Mouse (Mus musculus) testis, adult 2 months (tissue): ENCODE results near the gene C87436.

ENCODE experiments used
- CTCF ChIP-seq: fragments of 200-500 bp; IDR thresholded peaks from 2 replicates; pipeline ENCODE4 v1.5.1; 2012; ENCODE audit warnings: low read depth, mild to moderate bottlenecking, inconsistent platforms, low read length, moderate library complexity; ENCODE audit not compliant: control insufficient read depth, insufficient read depth, insufficient replicate concordance
- POLR2A ChIP-seq: fragments of 200-500 bp; IDR thresholded peaks from 2 replicates; pipeline ENCODE4 v1.6.1; 2012; ENCODE audit warnings: low read depth, mild to moderate bottlenecking, inconsistent platforms, low read length, moderate library complexity; ENCODE audit not compliant: control insufficient read depth

DNA sequence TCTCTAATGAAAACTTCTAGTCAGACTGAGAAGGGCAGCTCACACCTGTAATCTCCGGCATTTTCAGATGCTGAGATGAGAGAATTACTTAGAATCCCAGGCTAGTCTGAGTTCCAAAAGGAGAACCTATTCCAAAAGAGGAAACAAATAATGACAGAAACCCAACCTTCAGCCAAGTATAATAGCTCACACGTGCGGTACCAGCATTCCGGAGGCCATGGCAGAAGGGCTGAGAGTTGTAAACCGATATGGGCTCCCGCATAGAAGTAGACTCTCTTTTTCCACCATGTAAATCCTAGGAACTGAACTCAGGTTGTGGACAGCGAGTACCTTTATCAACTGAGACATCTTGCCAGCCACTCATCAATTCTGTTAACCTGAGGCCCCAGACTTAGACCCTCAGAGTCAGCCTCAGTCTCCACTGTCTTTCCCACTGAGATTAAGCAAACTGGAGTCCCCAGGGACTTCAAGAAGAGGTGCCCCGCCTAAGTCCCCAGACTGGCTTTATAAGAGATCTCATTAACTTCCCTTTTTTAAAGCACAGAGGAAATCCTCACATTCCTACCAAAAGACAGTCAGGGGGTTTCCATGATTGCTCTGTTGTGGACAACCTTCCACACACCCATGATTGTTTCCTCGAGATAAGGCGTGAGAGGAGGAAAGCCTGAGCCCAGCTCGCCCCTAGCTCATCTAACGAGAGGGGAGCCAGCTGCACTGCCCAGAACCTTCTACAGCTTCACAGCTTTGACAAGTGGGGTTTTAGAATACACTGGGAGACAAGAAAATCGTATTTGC lies 55.5 kb downstream of the C87436 start:
- TF ChIP-seq CTCF (no peak), POLR2A (no peak)
